Mouse (Mus musculus) testis, postnatal 10 days (tissue): ENCODE data around the gene Pdk2.

Experiments
- DNase-seq: peaks from one replicate; pipeline ENCODE4 v3.0.0; 2021; ENCODE audit warnings: low spot score

Pdk2 gene

DNA sequence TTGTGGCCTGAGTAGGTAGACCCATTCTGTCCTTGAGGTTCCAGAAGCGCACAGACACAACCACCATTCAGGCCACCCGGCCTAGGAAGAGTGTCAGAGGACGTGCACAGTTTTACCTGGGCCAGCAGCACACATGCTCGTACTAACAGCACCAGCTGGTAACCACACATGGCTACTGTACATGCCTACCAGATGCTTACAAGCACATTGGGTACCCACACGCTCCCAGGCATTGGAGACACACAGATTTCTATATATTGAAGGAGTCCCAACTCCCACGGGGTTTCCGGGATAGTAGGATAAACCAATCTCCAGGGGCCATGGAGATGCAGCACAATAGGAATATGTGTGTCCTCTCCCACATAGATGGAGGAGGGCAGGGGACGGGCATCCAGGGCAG lies 38.4 kb downstream of the Pdk2 start:
- no peak for DNase-seq

DNA sequence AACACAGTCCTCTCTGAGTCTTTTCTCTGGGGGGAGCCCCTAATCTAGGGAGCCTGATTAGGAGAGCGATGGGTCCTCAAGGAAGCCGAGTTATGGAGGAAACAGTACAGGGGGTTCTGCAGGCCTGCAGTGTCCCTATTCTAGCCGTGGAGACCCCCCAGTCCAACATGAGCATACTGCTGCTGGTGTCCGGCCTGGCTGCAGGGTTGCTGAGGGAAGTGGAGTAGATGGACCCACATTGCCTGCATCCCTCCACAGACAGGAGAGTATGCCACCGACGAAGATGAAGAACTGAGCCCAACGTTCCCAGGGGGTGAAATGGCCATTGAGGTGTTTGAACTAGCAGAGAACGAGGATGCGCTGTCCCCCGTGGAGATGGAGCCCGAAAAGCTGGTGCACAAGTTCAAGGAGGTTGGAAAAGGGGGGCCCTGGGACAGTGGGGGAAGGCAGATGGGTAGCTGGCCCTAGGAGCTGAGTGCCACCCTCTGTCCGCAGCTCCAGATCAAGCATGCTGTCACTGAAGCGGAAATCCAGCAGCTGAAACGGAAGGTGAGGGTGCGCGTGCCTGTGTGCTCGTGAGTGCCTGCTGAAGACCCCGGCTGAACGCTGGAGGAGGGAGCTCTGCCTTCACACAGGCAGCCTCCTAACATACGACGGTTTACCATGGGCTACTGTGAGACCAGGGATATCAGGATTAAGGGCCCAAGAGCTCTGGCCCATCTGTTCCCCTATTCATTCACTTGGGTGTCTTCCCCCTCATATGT lies 39.4 kb downstream of the Pdk2 start:
- no peak for DNase-seq

- peak; percentile 71 for DNase-seq
Measured at GRCm38 (mm10) chr11:95001058-95001457, 40.1 kb downstream of the Pdk2 start.

DNA sequence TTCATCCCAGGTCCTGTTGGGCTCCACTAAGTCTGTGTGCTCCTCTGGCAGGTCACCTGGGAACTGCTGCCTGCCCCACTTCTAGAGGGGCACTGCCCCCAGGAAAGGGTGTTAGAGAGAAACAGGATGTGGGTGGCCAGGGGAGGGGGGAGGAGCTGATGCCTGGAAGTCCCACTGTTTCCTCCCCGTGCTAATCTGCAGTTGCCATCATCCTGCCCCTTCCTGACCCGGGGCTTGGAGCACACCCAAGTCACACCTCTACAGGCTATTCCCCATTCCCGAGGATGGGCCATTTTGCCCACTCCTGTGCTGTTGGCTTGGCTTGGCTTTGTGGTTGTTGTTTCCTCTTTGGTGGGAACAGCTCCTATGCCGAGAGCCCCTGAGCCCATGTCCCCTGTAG lies 40.6 kb downstream of the Pdk2 start:
- DNase-seq = peak; percentile 57

- no peak for DNase-seq
Measured at GRCm38 (mm10) chr11:95000128-95000527, 41.0 kb downstream of the Pdk2 start.

GRCm38 (mm10) chr11:94998041-94998531 lies 43.1 kb downstream of the Pdk2 start:
- DNase-seq = peak; percentile 56

- no peak for DNase-seq
Measured at GRCm38 (mm10) chr11:94997596-94997995, 43.6 kb downstream of the Pdk2 start.

GRCm38 (mm10) chr11:94996984-94997383 lies 44.2 kb downstream of the Pdk2 start:
- no peak for DNase-seq

- no peak for DNase-seq
Measured at GRCm38 (mm10) chr11:94996101-94996500, 45.1 kb downstream of the Pdk2 start.

DNA sequence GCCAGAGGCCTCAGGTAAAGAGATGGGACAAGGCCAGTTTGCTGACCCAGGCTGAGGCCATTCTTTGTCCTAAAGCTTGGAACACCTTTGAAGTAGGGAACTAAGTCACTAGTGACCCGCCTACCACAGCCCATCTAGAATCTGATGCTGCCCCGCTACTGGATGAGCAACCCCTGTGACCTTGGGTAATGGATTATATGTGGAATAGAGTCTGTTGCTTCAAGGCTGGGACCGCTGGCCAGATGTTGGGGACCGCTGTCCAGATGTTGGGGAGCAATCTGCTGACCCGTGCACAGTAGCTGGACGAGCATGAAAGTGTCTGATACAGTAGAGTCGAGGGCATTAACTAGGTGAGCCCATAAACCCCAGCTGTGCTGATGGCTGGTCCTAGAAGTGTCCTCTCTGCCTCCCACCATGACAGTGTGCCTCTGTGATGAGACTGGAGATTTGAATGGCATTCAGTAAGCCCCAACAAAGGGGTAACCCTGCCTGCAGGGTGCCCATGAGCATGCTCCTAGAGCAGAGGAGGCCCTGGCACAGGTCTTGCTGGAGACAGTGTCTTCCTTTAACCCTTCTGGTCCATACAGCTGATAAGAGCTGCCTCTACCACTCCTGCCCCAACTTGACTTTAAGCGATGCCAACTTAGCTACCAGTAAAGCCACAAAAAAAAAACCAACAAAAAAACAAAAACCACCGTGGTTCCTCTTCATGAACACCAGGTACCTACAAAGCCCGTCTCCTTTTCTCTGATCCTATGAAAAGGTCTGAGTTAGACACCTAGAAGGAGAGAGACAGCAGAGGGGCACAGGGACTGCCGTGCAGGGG lies 46.0 kb downstream of the Pdk2 start:
- no peak for DNase-seq

GRCm38 (mm10) chr11:94994208-94994814 lies 46.8 kb downstream of the Pdk2 start:
- DNase-seq = no peak

- no peak for DNase-seq
Measured at GRCm38 (mm10) chr11:94992754-94993606, 48.2 kb downstream of the Pdk2 start.

DNA sequence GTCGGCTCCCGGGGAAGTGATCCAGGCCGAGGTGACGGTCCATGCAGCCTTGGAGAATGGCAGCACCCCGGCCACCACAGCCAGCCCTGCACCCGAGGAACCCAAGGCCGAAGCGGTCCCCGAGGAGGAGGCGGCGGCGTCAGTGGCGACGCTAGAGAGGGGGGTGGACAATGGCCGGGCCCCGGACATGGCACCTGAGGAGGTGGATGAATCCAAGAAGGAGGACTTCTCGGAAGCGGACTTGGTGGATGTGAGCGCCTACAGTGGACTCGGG lies 48.7 kb downstream of the Pdk2 start:
- no peak for DNase-seq

GRCm38 (mm10) chr11:94991641-94992479 lies 49.3 kb downstream of the Pdk2 start:
- peak; percentile 63 for DNase-seq

DNA sequence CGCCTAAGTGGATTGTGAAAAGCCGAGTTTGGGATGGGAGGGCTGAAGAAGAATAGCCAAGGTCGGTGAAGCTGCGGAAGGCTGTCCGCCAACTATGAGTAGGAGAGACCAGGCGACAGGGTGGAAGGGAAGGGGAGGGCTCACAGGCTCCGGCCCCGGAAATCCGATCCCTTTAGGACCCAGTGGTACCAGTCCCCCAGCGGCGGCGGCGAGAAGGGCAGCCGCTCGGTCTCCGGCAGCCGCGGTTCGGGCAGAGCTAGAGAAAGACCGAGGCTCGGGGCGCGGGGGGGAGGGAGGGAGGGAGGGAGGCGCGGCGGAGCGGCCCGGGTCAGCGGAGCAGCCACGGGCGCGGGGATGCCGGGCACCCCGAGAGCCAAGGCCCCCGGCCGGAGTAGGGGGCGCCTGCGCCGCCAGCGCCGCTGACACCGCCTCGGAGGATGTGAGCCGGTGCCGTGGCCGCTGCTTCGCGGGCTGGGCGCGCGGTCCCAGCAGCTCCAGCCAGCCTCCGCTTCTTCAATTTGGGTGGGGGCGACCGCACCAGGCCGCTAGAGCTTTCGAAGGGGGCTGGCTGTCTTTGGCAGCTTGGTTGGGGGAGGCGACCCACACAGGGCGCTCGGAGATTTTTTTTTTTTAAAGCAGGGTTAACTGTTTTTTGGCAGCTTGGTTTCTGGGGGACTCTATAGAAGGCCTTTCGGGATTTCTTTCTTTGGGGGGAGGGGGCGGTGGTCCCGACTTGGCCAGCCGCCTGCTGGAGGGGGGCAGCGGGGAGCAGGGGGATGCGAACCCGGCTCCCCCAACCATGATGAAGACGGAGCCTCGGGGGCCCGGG lies 50.2 kb downstream of the Pdk2 start, which contains the start of gene Ppp1r9b:
Gene Ppp1r9b, plus strand, starts transcription at position 287 of the 829 bp plus-strand sequence.
- DNase-seq = peak; percentile 94

DNA sequence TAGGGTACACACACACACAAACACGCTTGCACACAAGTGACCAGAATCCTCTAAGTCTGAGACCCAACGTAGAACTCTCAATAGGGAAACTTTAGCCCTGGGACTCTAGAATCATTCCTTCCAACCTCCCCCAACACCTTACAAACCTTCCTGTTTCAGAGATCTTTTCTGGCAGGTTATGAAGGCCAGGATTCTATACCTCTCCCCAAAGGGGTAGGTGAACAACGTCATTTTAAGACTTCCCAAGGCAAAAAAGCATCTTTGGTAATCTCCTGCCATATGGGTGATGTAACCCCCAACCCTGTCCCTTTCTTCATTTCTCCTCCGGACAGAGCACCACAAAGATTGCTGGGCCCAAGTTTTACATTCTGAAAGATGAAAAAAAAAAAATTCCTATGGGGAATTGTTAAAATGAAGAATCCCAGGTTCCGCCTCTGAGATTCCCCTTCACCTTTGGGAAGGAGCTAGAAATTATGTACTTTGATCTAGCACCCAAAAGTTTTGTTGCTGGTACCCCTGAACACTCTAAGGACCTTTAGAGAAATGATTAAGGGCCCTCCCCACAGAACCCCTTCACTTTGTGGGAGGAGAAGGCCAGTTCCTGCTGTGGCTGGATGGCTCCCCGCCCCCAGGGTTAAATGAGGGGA lies 50.9 kb downstream of the Pdk2 start:
- no peak for DNase-seq

- peak; percentile 82 for DNase-seq
Measured at GRCm38 (mm10) chr11:94989562-94990017, 51.6 kb downstream of the Pdk2 start.

DNA sequence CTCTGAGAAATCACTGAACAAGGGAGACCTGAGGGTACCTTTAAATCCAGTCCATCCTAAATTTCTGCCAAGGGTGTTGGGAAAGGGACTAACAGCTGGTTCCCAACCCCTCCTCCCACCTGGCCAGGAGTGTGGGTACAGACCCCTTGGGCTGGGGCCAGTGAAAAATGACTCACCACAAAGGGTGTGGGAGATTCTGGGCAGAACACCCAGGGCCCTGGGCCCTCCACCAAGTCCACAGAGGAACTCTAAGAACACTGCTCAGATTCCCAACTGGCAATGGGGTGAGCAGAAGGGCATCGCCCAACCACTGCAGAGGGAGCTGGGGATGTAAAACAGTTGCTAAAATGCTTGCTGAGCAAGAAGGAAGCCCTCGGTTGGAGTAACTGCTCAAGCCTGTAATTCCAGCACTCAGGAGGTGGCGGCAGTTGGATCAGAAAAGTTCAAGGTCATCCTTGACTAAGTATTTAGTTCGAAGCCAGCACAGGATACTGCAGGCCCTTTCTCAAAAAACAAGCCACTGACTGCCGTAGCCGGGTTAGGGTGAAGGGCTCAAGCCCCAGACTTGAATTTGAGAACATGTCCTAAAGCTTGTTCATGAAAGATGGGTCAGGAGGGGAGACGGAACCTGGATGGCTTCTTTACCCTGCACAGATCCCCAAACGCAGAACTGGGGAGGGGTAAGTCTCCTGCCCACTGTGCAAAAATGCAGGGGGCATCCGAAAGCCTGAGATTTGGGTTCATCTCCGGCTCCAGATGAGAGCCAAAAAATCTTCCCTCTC lies 52.2 kb downstream of the Pdk2 start:
- DNase-seq = peak; percentile 68

DNA sequence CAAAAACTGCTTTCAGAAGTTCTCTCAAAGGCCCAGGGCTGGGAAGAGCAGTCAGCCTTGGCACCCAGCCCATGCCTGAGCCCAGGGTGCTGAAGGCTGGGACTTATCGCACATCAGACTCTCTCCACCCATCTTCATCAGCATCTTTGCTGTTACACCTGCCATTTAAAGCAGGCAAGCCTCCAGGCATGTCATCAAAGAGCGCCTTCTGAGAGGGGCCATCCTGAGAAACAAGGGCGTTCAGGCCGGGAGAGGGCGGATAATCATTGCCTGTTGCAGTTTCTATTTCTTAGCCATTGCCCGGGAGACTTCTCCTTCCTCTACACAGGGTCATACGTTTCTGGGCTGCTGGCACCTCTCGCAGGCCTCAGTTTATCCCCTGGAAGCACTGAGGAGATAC lies 53.3 kb downstream of the Pdk2 start:
- DNase-seq = no peak
